Mouse (Mus musculus) heart, adult 2 months (tissue): ENCODE measurements at regions not wholly inside any gene's neighbourhood (a gene's known extent, or its start where the extent isn't known, plus 50 kb on each side); places are given as distances from the start of the nearest gene placed in this dataset.

Source experiments
- DNase-seq, 2 experiments: peaks; one replicate each; pipeline ENCODE4 v3.0.0; 2021
- H3K27ac ChIP-seq: fragments of 200-600 bp; 2 replicates; pipeline ENCODE4 v1.8.1; 2022
- H3K27me3 ChIP-seq: fragments of 200-500 bp; 2 replicates; pipeline ENCODE4 v1.6.1; 2012; ENCODE audit warnings: mild to moderate bottlenecking, low read length, inconsistent platforms, mixed read lengths; ENCODE audit not compliant: control insufficient read depth, insufficient read depth
- H3K36me3 ChIP-seq: fragments of 200-500 bp; 2 replicates; pipeline ENCODE4 v1.6.1; 2012; ENCODE audit warnings: low read length, inconsistent platforms; ENCODE audit not compliant: control insufficient read depth, insufficient read depth
- H3K4me1 ChIP-seq: fragments of 200-500 bp; 2 replicates; pipeline ENCODE4 v1.6.1; 2011; ENCODE audit warnings: low read length; ENCODE audit not compliant: control insufficient read depth, insufficient read depth
- H3K4me3 ChIP-seq: fragments of 200-600 bp; 2 replicates; pipeline ENCODE4 v1.8.1; 2022
- H3K79me2 ChIP-seq: fragments of 200-500 bp; replicated peaks from 2 replicates; pipeline ENCODE4 v1.6.1; 2012; ENCODE audit warnings: mild to moderate bottlenecking, inconsistent platforms, low read length, moderate library complexity, mixed read lengths; ENCODE audit not compliant: control insufficient read depth, insufficient read depth
- H3K9ac ChIP-seq: fragments of 200-500 bp; 2 replicates; pipeline ENCODE4 v1.6.1; 2012; ENCODE audit warnings: low read depth, mild to moderate bottlenecking, control low read depth, inconsistent platforms, low read length, mixed read lengths
- CTCF ChIP-seq: fragments of 200-600 bp; IDR thresholded peaks from 2 replicates; pipeline ENCODE4 v1.8.1; 2022; ENCODE audit warnings: antibody characterized with exemption, mild to moderate bottlenecking, moderate library complexity
- EP300 ChIP-seq: fragments of 200-500 bp; IDR thresholded peaks from 2 replicates; pipeline ENCODE4 v1.6.1; 2011; ENCODE audit warnings: low read depth, low read length, control low read depth; ENCODE audit not compliant: insufficient read depth
- POLR2A ChIP-seq: fragments of 200-500 bp; IDR thresholded peaks from 2 replicates; pipeline ENCODE4 v1.6.1; 2011; ENCODE audit warnings: mild to moderate bottlenecking, low read depth, low read length, control low read depth; ENCODE audit not compliant: insufficient read depth
- WGBS: fragments of 180-500 bp; shearing (Covaris S2); methylation state at CpG from one replicate; pipeline ENCODE4 v1.1.7; 2018; 5-methylcytosine and 5-hydroxymethylcytosine counted together
- intact Hi-C: fragments of 180-260 bp; cut with DNase I; formaldehyde crosslinking; loops from one replicate; pipeline ENCODE4 v1.15.1; 2025

DNA sequence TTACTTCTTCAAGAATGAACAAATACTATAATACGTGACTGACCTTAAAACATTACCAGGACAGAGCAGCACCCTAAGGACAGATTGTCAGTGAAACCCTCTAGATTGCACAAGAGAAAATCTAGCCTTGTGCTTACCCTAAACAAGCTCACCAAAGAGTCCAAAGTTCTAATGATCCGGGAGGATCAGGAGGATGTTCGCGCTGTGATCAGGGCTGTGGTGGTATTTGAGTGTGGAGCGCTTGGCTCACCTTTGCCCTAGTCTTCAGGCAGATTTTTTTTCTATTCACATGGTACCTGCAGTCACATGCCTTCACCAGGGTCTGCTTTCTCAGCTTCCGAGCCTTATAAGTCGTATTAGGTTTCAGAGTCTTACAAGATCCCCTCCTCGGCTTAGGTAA lies 65.3 kb upstream of the Abcd3 start:
- Histone ChIP-seq H3K36me3 (no peaks in the 10 kb centered on the region), H3K4me1 (no peaks in the 10 kb centered on the region), H3K4me3 (no peak overlapping the region), H3K79me2 (no peaks in the 10 kb centered on the region), H3K9ac (no peak overlapping the region), H3K27ac (no peak overlapping the region), H3K27me3 (no peaks in the 10 kb centered on the region)
- TF ChIP-seq POLR2A (no peak), EP300 (no peak), CTCF (no peak)
- WGBS = 95% methylated on average over 8 of the region's 8 CpGs
- intact Hi-C loops = loop anchor here (10.0 kb wide), 2 partner anchors 394 to 754 kb away; partner anchors contain the start of gene Dnttip2
- no peak for DNase-seq

- Histone ChIP-seq H3K79me2 (no peaks in the 10 kb centered on the region), H3K4me1 (peaks cover 1% of the 10 kb centered on the region; the same call in 1 of the 2 replicates), H3K9ac (no peak overlapping the region), H3K36me3 (no peaks in the 10 kb centered on the region), H3K27me3 (no peaks in the 10 kb centered on the region), H3K4me3 (no peak overlapping the region), H3K27ac (no peak overlapping the region)
- intact Hi-C loops = loop anchor here (10.0 kb wide), 1 partner anchor 340 kb away; the partner anchor contains the start of gene Slc44a3
- 69% methylated on average over 4 of the region's 4 CpGs for WGBS
- TF ChIP-seq CTCF (no peak), POLR2A (no peak), EP300 (no peak)
- DNase-seq = no peak
Observed at GRCm38 (mm10) chr3:121875072-121875471, 60.0 kb upstream of the Abcd3 start.

- Histone ChIP-seq H3K4me3 (no peak overlapping the region), H3K9ac (no peak overlapping the region)
- WGBS = 73% methylated on average over 1 of the region's 1 CpGs
Observed at GRCm38 (mm10) chr3:121874576-121874975, 59.5 kb upstream of the Abcd3 start.

DNA sequence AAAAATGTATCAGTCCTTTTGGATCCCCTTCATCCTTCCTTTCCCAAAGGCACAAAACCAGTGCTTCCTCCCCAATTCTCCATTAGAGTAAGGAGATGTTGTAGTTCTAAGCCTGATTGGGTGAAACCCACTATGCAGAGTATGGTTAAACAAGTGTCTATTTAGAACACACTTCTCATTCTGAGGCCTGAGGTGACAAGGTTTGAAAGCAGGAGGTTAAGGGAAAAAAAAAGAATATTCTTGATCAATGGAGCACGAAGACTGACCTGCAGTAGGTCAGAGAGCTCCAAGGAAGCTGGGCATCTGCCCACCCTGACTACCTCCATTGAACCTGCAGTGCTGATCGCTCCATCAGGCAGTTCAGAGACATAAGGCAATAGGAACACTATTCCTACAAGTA lies 58.5 kb upstream of the Abcd3 start:
- Histone ChIP-seq H3K4me3 (no peak overlapping the region), H3K27me3 (no peaks in the 10 kb centered on the region), H3K4me1 (peaks cover 1% of the 10 kb centered on the region; the same call in 1 of the 2 replicates), H3K27ac (no peak overlapping the region), H3K79me2 (no peaks in the 10 kb centered on the region), H3K9ac (no peak overlapping the region), H3K36me3 (no peaks in the 10 kb centered on the region)
- 93% methylated on average over 2 of the region's 2 CpGs for WGBS
- TF ChIP-seq POLR2A (no peak), CTCF (no peak), EP300 (no peak)
- intact Hi-C loops = loop anchor here (10.0 kb wide), 1 partner anchor 339 kb away; the partner anchor contains the start of gene Slc44a3
- no peak for DNase-seq

More at GRCm38 (mm10) chr3:121874576-121874975, 59.5 kb upstream of the Abcd3 start:
- Histone ChIP-seq H3K4me1 (peaks cover 1% of the 10 kb centered on the region; the same call in 1 of the 2 replicates), H3K36me3 (no peaks in the 10 kb centered on the region), H3K79me2 (no peaks in the 10 kb centered on the region), H3K27me3 (no peaks in the 10 kb centered on the region), H3K27ac (no peak overlapping the region)
- intact Hi-C loops = loop anchor here (10.0 kb wide), 1 partner anchor 340 kb away; the partner anchor contains the start of gene Slc44a3
- TF ChIP-seq POLR2A (no peak), CTCF (no peak), EP300 (no peak)
- no peak for DNase-seq

DNA sequence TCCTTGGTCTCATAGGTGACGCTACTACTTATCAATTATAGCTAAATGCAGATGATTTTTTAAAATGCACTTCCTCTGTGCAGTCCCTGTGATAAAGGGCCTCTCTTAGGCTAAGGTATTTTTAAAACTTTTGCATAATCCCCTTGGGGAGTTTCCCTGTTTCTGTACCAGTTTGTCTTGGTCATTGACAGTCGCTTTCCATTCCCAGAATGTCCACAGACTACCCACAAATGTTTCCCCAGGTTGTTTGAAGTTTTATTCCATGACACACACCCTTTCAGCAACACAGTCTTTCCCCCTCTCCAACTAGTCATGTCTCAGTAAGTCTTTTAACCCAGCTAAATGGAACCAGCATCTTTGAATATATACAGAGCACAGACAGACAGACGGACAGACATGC lies 57.6 kb upstream of the Abcd3 start:
- TF ChIP-seq EP300 = no peak
- no peak for TF ChIP-seq POLR2A
- no peak for TF ChIP-seq CTCF
- no peak for DNase-seq
- Histone ChIP-seq H3K27me3 (no peaks in the 10 kb centered on the region), H3K9ac (no peak overlapping the region), H3K4me1 (peaks cover 1% of the 10 kb centered on the region; the same call in 1 of the 2 replicates), H3K4me3 (no peak overlapping the region), H3K27ac (no peak overlapping the region), H3K36me3 (no peaks in the 10 kb centered on the region), H3K79me2 (no peaks in the 10 kb centered on the region)
- intact Hi-C loops = loop anchor here (10.0 kb wide), 1 partner anchor 338 kb away; the partner anchor contains the start of gene Slc44a3
- WGBS = 87% methylated on average over 3 of the region's 3 CpGs

DNA sequence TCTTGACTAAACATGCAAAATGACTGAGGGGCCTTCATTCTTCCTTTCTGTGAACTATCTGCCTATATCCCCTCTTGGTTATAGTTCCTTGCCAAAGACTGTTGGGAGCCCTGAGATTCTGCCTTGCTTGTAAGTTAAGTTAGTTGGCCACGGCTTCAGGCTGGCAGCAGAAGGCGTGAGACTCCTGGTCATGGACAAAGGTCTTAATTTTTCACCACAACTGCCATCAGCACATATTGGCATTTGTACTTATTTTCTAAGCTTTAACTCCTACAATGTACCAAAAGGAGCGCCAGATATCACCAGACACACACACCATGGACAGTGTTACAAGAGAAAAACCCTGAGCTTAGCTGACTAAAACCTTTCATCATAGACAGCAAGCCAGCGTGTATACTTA lies 56.7 kb upstream of the Abcd3 start:
- no peak overlapping the region for H3K4me3 ChIP-seq
- H3K27ac ChIP-seq = no peak overlapping the region
- no peak for DNase-seq
- intact Hi-C loops = loop anchor here (10.0 kb wide), 1 partner anchor 337 kb away; the partner anchor contains the start of gene Slc44a3
- H3K79me2 ChIP-seq = no peaks in the 10 kb centered on the region
- H3K4me1 ChIP-seq = peaks cover 1% of the 10 kb centered on the region; the same call in 1 of the 2 replicates
- TF ChIP-seq CTCF = no peak
- TF ChIP-seq EP300 = no peak
- TF ChIP-seq POLR2A = no peak
- no peak overlapping the region for H3K9ac ChIP-seq
- H3K27me3 ChIP-seq = no peaks in the 10 kb centered on the region
- no peaks in the 10 kb centered on the region for H3K36me3 ChIP-seq
- 93% methylated on average over 4 of the region's 4 CpGs for WGBS
